Mouse (Mus musculus) ES-E14 (cell line): ENCODE results near the gene Gm13272.
"Not testable (repeated sequence)": the region's sequence is repeated elsewhere in the genome, so short reads cannot be mapped to it uniquely, and the experiment has no call there.

ENCODE experiments used
- CHD2 ChIP-seq: IDR thresholded peaks from 2 replicates; pipeline ENCODE4 v1.6.1; 2014; ENCODE audit warnings: mild to moderate bottlenecking, low read depth, low read length, inconsistent platforms
- ZC3H11A ChIP-seq: IDR thresholded peaks from 2 replicates; pipeline ENCODE4 v1.6.1; 2012; ENCODE audit warnings: low read depth, mild to moderate bottlenecking, inconsistent platforms, low read length, borderline replicate concordance

DNA sequence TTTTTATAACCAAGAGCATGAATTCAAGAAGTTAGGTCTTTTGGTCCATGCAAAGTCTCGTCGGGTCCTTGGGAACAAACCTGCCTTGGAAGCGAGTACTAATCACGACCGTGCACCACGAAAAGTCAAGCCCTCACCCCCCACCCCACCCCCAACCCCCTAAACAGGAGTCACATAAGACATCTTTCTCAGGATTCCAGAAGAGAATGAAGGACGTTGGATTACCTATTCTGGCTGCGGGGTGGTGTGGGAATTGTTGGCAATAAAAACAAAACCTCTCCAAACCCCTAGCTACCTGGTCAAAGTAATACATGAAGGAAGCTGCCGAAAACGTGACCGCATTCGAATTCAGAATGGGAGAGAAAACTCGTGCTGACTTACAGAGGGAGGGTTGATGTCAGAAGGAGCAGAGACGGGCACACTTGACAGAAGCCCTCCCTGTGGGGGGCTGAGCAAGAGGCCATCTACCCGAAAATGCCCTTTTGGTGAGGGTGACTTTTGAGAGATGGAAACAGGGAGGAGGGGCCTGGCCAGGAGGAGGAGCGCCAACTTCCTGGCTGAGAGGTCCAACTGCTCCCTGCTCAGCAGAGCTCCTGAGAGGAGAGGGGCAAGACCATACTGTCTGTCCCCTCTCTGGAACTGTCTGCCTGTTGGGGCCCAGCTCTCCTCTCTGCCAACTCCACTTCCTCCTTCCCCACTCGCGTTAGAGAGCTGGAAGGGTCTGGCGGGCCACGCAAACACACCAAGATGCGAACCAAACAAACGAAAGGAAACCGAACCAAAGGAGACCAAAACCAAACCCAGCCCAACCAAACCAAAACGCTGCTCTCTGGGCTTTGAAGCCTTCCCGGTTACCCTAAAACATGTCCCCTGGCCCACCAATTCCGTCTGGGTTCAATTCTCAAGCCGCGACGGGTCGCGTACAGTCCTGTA is 22.8 kb upstream of the Gm13272 start:
- TF ChIP-seq ZC3H11A, CHD2: not testable (repeated sequence)
